Mouse (Mus musculus): ENCODE results near the gene Diaph3.

Gene Diaph3

DNA sequence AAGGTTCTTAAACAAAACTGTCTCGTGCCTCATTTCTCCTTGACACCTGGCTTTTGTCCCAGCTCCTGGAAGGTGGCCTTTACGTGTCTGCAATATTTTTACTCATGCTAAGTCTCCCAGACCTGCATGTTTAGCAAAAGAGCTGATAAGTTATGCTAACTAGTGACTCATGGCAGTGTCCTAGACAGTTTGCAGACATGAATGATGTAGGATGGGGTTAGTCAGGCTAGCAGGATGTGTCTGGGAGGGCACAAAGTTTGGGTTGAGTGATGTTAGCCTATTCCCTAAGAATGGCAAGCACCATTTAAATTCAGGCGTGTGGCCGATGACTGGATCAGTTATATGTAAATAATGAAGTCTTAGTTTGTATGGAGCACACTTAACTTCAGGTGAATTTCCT lies 478.2 kb downstream of the Diaph3 start:
- no peak for DNase-seq (ENCODE audit: low read depth, low spot score)

DNA sequence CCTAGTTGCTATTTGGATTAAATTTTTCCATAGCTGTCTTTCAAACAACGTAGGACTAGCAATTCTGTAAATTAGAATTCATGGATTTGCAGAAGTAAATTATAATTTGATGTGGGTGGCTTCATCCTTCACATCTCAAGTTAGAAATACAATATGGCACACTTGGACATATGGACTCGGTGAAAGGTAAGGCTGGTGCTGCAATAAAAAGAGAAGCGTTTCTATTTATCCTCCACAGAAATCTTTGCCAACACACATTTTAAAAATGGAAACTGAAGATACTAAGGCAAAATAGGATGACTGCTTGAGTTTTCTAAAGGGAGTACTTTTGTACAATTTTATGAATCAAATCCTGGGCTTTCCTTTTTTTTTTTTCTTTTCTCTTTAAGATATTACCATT lies 480.5 kb downstream of the Diaph3 start:
- DNase-seq (ENCODE audit: low read depth, low spot score), result no peak

DNA sequence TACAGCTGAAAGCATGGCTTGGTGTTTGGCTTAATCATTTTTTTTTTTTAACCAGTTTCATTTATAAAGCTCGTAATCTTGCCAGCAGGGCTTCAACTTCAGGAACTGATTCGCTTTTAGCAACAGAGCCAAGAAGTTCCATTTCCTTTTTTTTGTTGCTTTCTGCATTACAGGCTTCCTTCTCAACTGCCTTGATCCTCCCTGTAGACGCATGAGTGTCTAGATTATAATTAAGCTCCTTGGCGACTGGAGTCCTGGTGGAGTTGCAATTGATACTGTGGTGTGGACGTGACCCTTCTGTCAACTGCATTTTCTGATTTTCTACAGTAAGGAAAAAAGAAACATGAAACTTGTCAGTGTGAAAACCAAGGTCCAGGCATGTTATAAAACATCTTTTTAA lies 484.8 kb downstream of the Diaph3 start:
- no peak for DNase-seq (ENCODE audit: low read depth, low spot score)

DNA sequence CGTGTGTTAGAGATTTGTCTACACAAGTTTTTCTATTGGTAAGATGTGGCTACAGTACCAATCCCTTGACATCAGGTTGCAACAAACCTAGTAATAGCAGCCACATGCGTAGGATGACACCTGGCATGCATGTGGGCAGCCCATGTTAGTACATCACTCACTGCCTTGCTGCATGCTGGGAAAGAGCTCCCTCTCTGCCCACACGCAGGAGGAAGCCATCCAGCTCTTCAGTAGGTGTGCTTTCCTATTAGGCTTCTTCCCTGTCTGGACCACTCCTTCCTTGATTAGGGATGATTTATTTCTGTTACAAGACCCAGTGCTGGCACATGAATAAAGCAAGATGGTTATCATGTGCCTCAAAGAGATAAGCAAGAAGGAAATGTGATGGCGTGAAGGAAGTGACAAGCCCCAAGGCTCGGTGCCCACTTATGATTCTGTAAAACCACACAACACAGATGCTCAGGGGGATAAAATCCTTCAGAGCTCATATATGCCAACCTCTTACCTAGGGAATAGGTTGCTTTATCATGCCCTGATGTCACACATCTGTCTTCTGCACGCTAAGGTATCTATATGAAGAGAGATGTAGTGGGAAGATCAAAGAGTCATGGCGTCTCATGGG lies 494.4 kb downstream of the Diaph3 start:
- DNase-seq (ENCODE audit: low read depth, low spot score), result no peak

DNA sequence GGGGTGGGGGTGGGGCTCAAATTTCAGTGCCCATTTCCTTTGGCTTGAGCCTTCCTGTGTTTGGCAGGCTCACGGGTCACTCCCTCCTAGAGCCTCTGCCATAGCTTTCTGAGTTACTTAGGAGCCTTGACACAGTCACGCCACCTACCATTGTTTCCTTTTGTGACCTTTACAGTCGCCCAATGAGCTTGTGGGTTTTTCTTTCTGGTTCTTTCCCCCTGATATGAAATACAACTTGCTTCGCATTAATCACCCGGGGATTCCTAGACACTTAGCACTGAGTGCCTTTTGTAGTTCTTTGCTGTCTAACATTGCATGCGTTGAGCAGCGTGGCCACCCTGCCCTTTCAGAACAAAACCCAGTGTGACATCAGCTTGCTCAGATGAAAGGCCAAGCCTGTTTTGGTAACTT lies 498.2 kb downstream of the Diaph3 start:
- no peak for DNase-seq (ENCODE audit: low read depth, low spot score)

DNA sequence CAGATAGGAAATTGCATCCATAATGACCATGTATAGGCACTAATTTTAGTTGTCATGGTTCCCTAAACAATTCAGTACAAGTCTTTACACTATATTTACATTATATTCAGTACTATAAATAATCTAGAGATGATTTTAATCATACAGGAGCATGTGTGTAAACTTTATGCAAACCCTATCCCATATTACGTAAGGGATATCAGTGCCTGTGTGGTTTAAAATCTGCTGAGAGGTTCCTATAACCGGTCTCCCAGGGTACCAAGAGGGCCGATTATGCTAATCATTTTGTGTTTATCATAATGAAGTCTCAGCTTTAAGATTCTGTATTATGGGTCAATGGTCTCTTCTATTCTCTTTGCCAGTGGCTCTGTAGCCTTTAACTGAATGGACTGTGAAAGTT lies 499.2 kb downstream of the Diaph3 start:
- no peak for DNase-seq (ENCODE audit: low read depth, low spot score)

DNA sequence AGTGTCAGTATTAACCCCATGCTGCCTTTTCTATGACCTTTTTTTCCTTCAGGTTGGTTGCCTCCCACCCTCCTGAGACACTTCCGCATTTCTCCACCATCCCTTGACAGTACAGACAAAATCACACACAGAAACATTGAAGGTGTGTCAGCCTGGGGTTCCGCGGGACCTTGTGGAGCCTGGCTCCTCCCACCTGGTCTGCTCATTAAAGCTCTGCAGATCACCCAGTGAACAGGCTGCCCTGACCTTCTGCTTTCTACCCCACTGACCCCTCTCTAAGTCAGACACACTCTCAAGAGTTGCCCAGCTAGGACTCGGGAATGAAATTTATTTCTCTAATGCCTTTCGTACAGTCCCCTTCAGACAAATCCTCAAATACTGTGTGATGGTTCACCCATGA lies 500.9 kb downstream of the Diaph3 start:
- no peak for DNase-seq (ENCODE audit: low read depth, low spot score)

DNA sequence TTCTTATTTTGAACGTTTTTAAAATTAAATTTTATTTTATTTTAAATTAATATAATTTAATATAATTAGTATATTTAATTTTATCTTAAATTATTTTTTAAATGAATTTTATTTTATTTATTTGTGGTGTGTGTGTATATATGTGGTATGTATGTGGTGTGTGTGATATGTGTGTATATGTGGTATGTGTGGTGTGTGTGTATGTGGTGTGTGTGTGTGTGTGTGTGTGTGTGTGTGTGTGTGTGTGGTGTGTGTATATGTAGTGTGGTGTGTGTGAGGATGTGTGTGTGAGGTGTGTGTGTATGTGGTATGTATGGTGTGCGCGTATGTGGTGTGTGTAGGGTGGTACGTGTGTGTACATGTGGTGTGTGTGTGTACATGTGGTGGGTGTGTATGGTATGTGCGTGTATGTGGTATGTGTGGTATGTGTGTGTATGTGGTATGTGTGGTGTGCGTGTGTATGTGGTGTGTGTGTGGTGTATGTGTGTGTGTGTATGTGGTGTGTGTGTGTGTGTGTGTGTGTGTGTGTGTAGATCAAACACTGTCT lies 505.4 kb downstream of the Diaph3 start:
- DNase-seq (ENCODE audit: low read depth, low spot score), result no peak

DNA sequence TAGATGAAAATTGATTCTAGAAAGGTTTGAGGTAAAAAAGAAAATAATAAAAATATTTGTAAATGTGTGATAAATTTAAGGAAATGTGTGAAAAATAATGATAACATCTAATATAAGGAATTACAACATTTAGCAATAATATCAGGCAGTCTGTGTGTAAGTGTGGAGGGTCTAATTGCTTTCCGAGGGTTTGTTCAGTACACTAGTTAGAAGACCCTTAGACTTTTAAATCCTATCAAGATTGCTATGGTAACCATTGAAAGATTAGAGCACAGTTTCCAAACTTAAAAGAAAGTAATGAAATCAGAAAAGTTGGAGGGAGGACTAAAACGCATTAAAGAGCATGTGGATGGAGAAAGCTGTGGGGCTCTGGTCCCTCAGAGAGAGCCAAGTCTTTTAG lies 506.0 kb downstream of the Diaph3 start:
- no peak for DNase-seq (ENCODE audit: low read depth, low spot score)

DNA sequence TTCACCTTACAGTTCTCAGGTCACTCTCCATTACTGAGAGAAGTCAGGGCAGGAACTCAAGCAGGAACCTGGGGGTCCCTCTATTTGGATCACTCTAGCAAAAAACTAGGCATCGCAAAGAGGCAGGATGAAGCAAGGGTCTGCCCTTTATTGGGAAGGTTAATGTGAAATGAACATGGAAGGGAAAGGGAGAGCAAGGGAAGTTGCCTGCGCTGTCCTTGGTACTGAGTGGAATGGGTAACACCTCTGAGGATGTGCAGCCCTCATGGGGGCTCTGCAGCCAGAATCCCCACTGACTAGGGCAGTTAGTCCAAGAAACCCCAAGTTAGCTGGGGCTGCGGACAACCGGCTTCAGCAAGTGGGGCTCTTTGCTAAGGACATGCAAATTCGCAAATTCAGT lies 507.2 kb downstream of the Diaph3 start:
- DNase-seq (ENCODE audit: low read depth, low spot score), result peak; percentile 10

DNA sequence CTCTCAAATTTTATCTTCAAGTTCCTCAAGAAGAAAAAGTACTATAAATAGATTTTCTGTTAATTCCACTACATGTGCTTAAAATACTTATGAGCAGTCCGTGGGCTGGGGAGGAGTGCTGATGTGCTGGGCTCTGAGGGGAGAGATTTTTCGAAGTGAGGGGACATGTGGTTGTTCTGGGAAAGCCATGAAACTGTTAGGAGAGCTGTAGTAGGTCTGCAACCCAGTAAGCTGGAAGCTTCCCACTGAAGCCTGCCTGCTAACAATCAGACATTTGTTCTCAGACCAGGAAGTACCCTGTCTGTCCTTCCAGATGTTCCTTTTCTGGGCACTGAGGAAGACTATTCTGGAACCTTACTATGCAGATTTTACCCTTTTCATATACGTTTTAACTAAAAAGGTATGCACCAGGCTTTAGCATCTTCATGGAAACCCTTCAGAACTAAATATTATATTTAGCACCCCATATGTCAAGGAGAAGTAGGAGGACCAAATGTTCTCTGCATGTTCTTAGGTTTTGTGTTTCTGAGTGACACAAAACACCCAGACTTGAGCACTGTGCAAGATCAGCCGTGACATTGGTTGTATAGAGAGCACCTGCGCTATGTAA lies 516.1 kb downstream of the Diaph3 start:
- DNase-seq (ENCODE audit: low read depth, low spot score), result no peak

DNA sequence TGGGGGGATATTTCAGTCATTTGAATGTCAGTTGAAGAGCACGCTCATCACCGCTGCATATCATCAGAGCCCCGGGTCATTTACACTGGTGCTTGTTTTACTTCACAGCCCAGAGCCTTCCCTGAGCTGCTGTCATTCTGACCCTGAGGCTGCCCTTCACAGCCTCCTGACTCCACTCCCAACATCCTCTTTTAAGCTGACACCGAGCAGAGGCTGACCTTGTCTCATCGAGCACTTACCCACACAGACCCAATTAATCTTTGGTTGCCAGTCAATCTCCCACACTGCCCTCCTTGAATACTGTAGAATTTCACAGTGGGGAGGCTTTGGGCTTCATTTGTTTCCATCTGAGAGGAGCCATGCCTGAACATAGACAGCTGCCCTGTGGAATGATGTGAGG lies 521.4 kb downstream of the Diaph3 start:
- DNase-seq (ENCODE audit: low read depth, low spot score), result no peak
